Mouse (Mus musculus): Measurements from ENCODE around the gene Ccm2l.

GRCm38 (mm10) chr2:153031126-153032082, 34.4 kb upstream of the Ccm2l start, which contains the start of gene Xkr7:
- no peak for TF ChIP-seq EP300 (optimal IDR thresholded peaks at IDR 0.05)
- no peak for TF ChIP-seq CTCF (IDR thresholded peaks at IDR 0.05; ENCODE audit: low read depth)
